Mouse (Mus musculus) frontal cortex, postnatal 14 days (tissue): ENCODE measurements at regions not wholly inside any gene's neighbourhood (a gene's known extent, or its start where the extent isn't known, plus 50 kb on each side); places are given as distances from the start of the nearest gene placed in this dataset.
A peak's percentile ranks its signal among the peaks of the same experiment; 100 is the strongest.

Experiments
- DNase-seq, 2 experiments: peaks; one replicate each; pipeline ENCODE4 v3.0.0; 2022; ENCODE audit warnings: low spot score in 2 of 2

DNA sequence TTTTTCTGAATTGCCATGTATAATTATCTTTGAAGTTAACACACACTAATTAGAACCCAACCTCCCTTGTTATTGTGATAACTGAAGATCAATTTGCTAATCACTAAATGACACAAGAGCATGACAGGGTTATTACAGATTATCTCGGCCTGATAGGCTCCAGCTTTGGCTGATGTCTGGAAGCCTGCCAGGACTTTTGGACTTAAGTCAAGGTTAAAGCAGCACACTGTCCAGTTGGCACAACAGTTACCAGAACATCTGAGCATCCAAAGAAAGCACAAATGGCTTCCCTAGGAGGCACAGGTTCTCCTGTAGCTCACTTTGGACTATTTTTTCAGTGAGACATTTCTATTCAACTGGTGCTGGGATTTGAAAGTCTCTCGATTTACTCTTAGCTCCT lies 475.0 kb upstream of the A730009L09Rik start:
- DNase-seq: peak in 1 of 2 experiments; percentile 4

DNA sequence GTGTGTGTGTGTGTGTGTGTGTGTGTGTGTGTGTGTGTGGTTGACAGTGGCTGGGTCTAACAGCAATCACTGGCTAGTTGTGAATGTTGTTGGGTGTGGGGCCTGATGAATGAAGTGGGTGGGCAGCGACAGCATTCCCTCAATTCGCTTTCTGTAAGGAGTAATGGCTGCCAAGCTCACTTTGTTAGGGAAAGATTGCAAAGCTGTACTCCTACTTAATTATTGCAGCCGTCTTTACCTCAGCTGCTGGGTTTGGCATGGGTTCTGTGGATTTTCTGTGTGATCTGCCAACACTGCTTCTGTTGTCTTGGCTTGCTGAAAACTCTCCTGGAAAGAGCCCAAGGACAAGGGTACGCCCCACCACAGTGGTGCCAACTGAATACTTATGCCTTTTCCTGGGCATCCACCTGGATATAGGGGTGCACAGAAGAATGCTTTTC lies 472.9 kb upstream of the A730009L09Rik start:
- DNase-seq: peak; percentile 18 to 52

DNA sequence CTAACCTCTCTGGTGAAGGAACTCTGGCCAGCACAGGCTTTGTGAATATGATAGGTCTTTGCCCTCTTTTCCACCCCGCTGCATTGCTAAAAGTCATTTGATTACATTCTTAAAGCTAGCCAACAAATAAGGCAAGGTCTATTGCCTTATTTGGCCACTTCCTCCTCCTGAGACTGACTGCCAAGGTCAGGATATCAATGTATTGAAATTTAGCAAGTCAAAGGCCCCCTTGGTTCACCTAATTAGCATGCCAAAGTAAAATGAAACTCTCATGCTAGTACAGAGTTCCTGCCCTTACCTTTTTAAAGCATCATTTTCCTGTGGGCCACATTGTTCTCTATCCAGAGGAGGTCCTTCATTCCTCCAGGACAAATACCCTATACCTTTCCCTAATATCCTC lies 469.6 kb upstream of the A730009L09Rik start:
- DNase-seq: no peak
